Mouse (Mus musculus): Measurements from ENCODE around the gene Col1a2. TPM values are rescaled to one million over a fixed set of nuclear protein-coding genes. Genes with fewer than 3 reads are reported as not detected.

The Col1a2 gene
- polyA plus RNA-seq (2012; ENCODE audit: low replicate concordance): 0.71 and 1.4 TPM in 2 replicates

DNA sequence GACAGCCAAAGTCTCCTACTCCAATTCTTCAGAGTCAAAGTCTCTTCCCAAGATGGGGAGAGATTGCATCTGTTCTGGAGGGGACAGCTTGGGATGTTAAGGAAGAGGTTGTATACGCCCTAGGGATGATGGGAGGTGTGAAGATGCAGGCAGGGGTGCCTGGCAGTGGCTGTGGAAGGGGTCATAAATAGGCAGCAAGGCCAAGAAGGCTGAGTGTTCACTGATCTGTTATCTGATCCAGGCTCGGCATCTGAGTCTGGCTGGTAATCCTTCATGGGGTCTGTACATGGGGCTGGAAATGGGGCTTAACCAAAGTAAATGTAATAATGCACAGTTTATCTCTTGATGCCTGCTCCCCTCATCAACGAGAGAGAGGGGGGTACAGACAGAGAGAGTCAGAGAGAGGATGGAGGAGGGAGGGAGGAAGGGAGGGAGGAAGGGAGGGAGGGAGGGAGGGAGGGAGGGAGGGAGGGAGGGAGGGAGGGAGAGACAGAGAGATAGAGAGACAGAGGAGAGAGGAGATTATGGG lies at the start of gene Col1a2:
TSS of gene Col1a2 (plus strand) at position 212 of the 529 bp plus-strand sequence.

Other genes starting within 250 kb of the Col1a2 start
- 16.2 and 30.2 TPM in 2 replicates for gene Casd1, start 96.0 kb downstream of the Col1a2 start, polyA plus RNA-seq (2012; ENCODE audit: low replicate concordance)
- gene Sgce, start 242.4 kb downstream of the Col1a2 start, polyA plus RNA-seq (2012; ENCODE audit: low replicate concordance): 0.11 and 0.19 TPM in 2 replicates
- gene Peg10, start 242.5 kb downstream of the Col1a2 start, polyA plus RNA-seq (2012; ENCODE audit: low replicate concordance): 0.13 and 0.17 TPM in 2 replicates

Measured in hematopoietic multipotent progenitor cell, adult 10-12 weeks (in vitro differentiated cells).